Mouse (Mus musculus) hindbrain, embryonic 16.5 days (tissue): ENCODE data around the gene Hoxa7. TPM values are rescaled to one million over a fixed set of nuclear protein-coding genes. Genes with fewer than 3 reads are reported as not detected.

Experiments used
- ATAC-seq: fragments of 200-750 bp; cut with Nextera tagmentation; 2 replicates; pipeline ENCODE4 v1.8.0; 2017; ENCODE audit warnings: moderate TSS enrichment, moderate library complexity
- H3K27ac ChIP-seq: fragments of 300-500 bp; sonication (generic); 2 replicates; pipeline ENCODE4 v1.5.1; 2014; ENCODE audit warnings: low read depth, mild to moderate bottlenecking, control low read depth, low read length, moderate library complexity
- H3K27me3 ChIP-seq: fragments of 300-500 bp; sonication (generic); replicated peaks from 2 replicates; pipeline ENCODE4 v1.6.1; 2014; ENCODE audit warnings: low read length; ENCODE audit not compliant: control insufficient read depth, insufficient read depth
- H3K36me3 ChIP-seq: fragments of 300-500 bp; sonication (generic); 2 replicates; pipeline ENCODE4 v1.6.1; 2014; ENCODE audit warnings: mild to moderate bottlenecking, low read length, moderate library complexity, mixed read lengths; ENCODE audit not compliant: control insufficient read depth, insufficient read depth
- H3K4me1 ChIP-seq: fragments of 300-500 bp; sonication (generic); 2 replicates; pipeline ENCODE4 v1.6.1; 2014; ENCODE audit warnings: low read depth, low read length; ENCODE audit not compliant: control insufficient read depth, insufficient read depth
- H3K4me2 ChIP-seq: fragments of 300-500 bp; sonication (generic); 2 replicates; pipeline ENCODE4 v1.6.1; 2014; ENCODE audit warnings: mild to moderate bottlenecking, low read length, control low read depth, moderate library complexity
- H3K4me3 ChIP-seq: fragments of 300-500 bp; sonication (generic); 2 replicates; pipeline ENCODE4 v1.5.1; 2014; ENCODE audit warnings: mild to moderate bottlenecking, low read length, control low read depth, moderate library complexity
- H3K9ac ChIP-seq: fragments of 300-500 bp; sonication (generic); 2 replicates; pipeline ENCODE4 v1.6.1; 2014; ENCODE audit warnings: low read depth, mild to moderate bottlenecking, control low read depth, low read length, moderate library complexity
- H3K9me3 ChIP-seq: fragments of 300-500 bp; sonication (generic); 2 replicates; pipeline ENCODE4 v1.6.1; 2014; ENCODE audit warnings: mild to moderate bottlenecking, low read length, moderate library complexity; ENCODE audit not compliant: control insufficient read depth
- WGBS: fragments of 180-500 bp; shearing (Covaris S2); extraction: QIAGEN DNeasy Blood & Tissue Kit; methylation state at CpG from one replicate; pipeline ENCODE4 v1.1.7; 2014; 5-methylcytosine and 5-hydroxymethylcytosine counted together
- polyA plus RNA-seq: library from polyadenylated mRNA; unstranded; fragments of >200 nt; fragmentation: Nextera tagmentation; extraction: Ambion mirVana; gene quantifications from 2 replicates; pipeline ENCODE4 v1.2.1, GENCODE M21; 2015

Gene Hoxa7
- polyA plus RNA-seq, 1 experiment from 2014 or later = 9.0 TPM

GRCm38 (mm10) chr6:52229558-52230416, 8.1 kb upstream of the Hoxa7 start:
- Histone ChIP-seq H3K27me3 (peaks cover 77% of the 10 kb centered on the region), H3K27ac (no peak overlapping the region), H3K9ac (no peak overlapping the region), H3K4me3 (no peak overlapping the region; the same call in 1 of the 2 replicates), H3K4me2 (no peak overlapping the region), H3K9me3 (no peaks in the 10 kb centered on the region), H3K4me1 (no peaks in the 10 kb centered on the region), H3K36me3 (no peaks in the 10 kb centered on the region)
- ATAC-seq = no peak
- 1% methylated on average over 43 of the region's 44 CpGs for WGBS

DNA sequence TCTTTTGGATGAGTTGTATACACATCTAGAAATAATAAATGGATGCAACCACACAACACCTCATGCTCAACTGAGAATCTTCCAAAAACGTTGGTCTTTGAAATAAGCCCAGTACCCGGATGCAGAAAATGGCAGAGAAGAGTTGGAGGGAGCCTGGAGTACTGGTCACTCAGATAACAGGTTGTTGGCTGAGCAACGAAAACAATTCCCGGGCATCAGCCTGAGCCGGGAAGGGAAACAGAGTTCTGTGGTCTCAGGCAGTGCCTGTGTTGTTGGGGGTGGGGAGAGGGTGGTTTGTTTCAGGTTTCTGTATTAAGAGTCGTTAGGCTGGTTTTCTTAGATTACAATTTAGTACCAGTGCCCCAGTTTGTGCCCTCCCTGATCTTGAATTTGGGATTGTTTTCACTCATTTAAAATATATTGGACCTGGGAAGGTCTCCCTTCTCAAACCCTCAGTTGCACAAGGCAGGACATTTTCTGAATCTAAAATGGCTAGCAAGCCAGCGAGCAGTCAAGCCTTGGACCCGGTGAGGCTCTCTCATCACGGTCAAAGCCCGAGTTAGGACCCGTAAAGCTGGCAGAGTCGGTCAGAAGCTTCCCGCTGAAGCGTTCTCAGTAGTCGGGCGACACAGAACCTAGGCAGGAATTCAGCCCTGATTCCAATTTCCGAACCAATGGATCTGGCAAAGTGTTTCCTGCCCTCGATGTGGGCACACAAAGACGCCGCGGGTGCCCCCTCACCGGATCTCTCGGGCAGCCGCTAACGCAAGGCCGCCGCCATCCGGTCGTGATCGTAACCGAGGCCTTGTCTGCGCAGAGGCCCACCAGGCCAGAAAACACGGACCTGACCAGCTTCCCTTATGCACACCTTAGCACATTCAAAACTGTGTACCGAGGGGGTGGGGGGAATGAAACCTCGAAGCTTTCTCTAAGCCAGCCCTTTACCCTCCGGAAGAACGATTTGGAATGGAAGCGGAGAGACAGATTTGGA, 7.1 kb upstream of the Hoxa7 start:
- 3% methylated on average over 38 of the region's 38 CpGs for WGBS
- Histone ChIP-seq H3K27ac (no peak overlapping the region), H3K9ac (no peak overlapping the region), H3K4me2 (no peak overlapping the region), H3K9me3 (no peaks in the 10 kb centered on the region), H3K36me3 (no peaks in the 10 kb centered on the region), H3K4me1 (no peaks in the 10 kb centered on the region), H3K4me3 (no peak overlapping the region), H3K27me3 (peaks cover 69% of the 10 kb centered on the region)
- no peak for ATAC-seq

DNA sequence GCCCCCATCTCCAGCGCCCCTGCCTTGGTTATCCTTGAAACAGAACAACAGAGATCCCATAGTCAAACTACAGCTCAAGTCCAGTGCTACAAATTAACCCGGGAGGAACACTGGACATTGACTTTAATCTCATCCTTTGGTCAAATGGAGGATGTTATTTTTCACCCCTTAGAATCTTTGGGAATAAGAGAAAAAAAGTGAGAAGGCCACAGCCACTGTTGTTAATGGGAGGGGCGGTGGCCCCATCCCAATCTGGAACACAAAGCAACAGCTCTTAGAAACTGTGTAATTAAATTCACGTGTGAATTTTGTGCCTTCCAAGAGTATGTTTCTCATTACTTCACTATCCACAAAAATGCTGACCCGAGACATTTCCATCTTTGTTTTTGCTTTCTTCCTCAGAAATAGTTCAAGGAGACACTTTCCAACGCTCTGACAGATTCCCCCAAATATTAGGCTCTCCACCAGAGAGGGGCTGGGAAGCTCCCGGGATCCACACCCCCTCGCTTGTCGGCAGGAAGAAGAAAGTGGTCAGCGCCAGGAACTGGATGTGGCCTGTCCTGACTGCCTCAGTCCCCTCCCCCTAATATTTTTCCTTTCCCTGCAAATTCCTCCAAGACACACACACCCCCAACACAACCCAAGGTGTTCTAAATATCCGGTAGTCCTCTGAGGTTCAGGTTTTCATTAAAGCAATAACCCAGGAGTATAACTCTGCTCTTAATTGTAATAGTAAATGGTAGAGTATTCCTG, 6.0 kb upstream of the Hoxa7 start:
- Histone ChIP-seq H3K9me3 (no peaks in the 10 kb centered on the region), H3K27me3 (peaks cover 69% of the 10 kb centered on the region), H3K4me3 (no peak overlapping the region), H3K4me1 (no peaks in the 10 kb centered on the region), H3K4me2 (no peak overlapping the region), H3K9ac (no peak overlapping the region), H3K27ac (no peak overlapping the region), H3K36me3 (no peaks in the 10 kb centered on the region)
- no peak for ATAC-seq
- WGBS = 4% methylated on average over 11 of the region's 11 CpGs

DNA sequence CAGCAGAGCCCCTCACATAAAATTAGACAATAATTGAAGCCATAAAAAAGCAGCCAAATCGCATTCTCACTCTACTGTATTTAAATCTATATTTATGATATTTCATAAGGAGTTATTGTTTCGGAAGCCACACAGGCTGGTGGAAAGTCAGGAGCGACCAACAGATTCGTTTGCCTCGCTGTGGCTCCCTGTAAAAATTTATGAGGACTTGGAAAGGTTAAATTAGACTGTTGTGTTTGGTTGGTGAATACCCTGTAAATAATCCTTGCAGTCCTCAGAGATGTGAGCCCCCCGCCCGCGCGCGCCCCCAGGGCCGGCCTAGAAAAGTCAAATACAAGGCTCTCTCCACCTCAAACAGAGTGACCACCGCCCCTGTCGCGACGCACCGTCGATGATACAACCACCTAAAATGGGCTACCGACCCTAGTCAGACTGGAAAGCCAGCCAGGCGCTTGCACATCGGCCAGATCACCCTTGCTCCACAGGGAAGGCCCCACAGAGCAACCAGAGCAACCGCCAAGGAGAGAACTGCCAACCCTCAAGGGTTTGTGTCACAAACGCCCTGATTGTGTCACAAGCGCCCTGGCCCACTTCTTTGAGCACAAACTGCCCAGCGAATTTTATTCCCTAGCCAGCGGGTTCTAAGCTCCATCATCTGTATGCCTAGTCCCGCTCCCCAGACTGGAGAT, 5.1 kb upstream of the Hoxa7 start:
- no peak overlapping the region for H3K27ac ChIP-seq
- 3% methylated on average over 26 of the region's 26 CpGs for WGBS
- no peaks in the 10 kb centered on the region for H3K9me3 ChIP-seq
- H3K27me3 ChIP-seq = peaks cover 69% of the 10 kb centered on the region
- no peak overlapping the region for H3K4me3 ChIP-seq
- peaks cover 1% of the 10 kb centered on the region; the same call in 1 of the 2 replicates for H3K4me1 ChIP-seq
- H3K9ac ChIP-seq = no peak overlapping the region
- H3K36me3 ChIP-seq = no peaks in the 10 kb centered on the region
- H3K4me2 ChIP-seq = no peak overlapping the region
- ATAC-seq = no peak

DNA sequence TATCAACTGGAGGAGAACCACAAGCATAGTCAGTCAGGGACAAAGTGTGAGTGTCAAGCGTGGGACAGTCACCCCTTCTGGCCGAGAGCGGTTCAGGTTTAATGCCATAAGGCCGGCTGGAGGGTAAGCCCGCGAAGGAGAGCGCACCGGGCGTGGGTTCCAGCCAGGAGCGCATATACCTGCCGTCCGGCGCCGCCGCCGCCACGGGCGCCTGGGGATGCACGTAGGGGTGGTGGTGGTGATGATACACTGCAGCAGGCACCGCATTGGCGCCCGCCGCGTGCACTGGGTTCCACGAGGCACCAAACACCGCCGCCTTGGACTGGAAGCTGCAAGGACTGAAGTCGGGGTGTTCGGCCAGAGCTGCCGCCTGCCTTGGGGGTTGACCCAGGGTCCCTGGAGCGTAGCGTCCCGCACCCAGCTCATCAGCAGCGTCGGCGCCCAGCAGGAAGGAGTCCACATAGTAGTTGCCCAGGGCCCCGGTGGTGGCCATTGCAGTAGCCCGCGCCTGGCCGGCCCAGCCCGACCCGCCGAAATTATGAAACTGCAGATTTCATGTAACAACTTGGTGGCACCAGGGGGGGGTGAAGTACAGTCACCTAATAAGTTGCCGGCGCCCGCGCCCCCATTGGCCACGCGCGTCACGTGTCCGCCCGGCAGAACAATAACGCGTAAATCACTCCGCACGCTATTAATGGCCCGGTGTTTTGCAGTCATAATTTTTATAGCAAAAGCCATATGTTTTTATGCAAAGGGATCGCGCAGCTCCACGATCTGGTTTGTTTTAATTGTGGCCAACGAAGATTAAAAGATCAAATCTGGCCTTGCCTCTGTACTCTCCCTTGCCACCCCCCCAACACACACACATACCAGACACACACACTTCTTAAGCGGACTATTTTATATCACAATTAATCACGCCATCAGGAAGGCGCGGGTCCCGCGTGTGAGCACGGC, 4.2 kb upstream of the Hoxa7 start:
- H3K27me3 ChIP-seq = peaks cover 73% of the 10 kb centered on the region
- no peak overlapping the region; the same call in 1 of the 2 replicates for H3K4me3 ChIP-seq
- no peaks in the 10 kb centered on the region for H3K9me3 ChIP-seq
- 3% methylated on average over 66 of the region's 69 CpGs for WGBS
- no peak for ATAC-seq
- H3K27ac ChIP-seq = no peak overlapping the region
- no peak overlapping the region for H3K4me2 ChIP-seq
- no peaks in the 10 kb centered on the region for H3K36me3 ChIP-seq
- peaks cover 7% of the 10 kb centered on the region for H3K4me1 ChIP-seq
- H3K9ac ChIP-seq = no peak overlapping the region

- 4% methylated on average over 33 of the region's 36 CpGs for WGBS
- no peak overlapping the region for H3K9ac ChIP-seq
- H3K4me2 ChIP-seq = no peak overlapping the region
- H3K4me3 ChIP-seq = no peak overlapping the region
- no peaks in the 10 kb centered on the region for H3K36me3 ChIP-seq
- H3K4me1 ChIP-seq = peaks cover 7% of the 10 kb centered on the region
- H3K9me3 ChIP-seq = no peaks in the 10 kb centered on the region
- no peak for ATAC-seq
- H3K27ac ChIP-seq = no peak overlapping the region
- peaks cover 68% of the 10 kb centered on the region for H3K27me3 ChIP-seq
Observed at GRCm38 (mm10) chr6:52224895-52225611, 3.4 kb upstream of the Hoxa7 start.

GRCm38 (mm10) chr6:52223939-52224760, 2.5 kb upstream of the Hoxa7 start:
- Histone ChIP-seq H3K27me3 (peaks cover 69% of the 10 kb centered on the region), H3K4me2 (no peak overlapping the region), H3K36me3 (no peaks in the 10 kb centered on the region), H3K9me3 (no peaks in the 10 kb centered on the region), H3K4me3 (no peak overlapping the region), H3K4me1 (peaks cover 7% of the 10 kb centered on the region), H3K27ac (no peak overlapping the region), H3K9ac (no peak overlapping the region)
- ATAC-seq = no peak
- WGBS = 3% methylated on average over 24 of the region's 24 CpGs
